Mouse (Mus musculus): ENCODE measurements around the gene Tomm40l.

DNA sequence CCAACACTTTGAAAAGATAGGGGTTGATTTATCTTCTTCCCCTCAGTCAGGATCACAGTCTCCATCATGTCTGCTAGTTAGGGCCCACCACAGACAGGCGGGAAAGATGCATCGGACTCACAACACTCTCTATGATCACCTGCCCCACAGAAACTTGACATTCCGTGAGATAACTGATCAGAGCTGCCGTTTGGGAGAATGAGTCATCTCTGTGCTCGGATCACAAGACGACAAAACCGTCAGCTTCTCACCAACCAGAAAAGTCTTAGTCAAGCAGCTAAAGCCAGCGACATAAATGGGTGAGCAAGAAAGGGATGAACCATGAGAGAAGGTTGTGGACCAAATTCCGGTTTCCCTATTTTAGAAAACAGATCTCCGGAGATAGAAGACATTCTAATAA is 30.0 kb downstream of the Tomm40l start:
- TF ChIP-seq POLR2A (IDR thresholded peaks at IDR 0.05; ENCODE audit: control insufficient read depth, low read depth, low read length) (no peak), CTCF (IDR thresholded peaks at IDR 0.05; ENCODE audit: control insufficient read depth, insufficient read depth, insufficient replicate concordance, low read depth, low read length) (no peak)
